Mouse (Mus musculus) layer of hippocampus, adult 18-20 months (tissue): ENCODE results near the gene Lonp2. TPM values are rescaled to one million over a fixed set of nuclear protein-coding genes. Genes with fewer than 3 reads are reported as not detected.

ENCODE experiments used
- DNase-seq, 2 experiments: peaks; one replicate each; pipeline ENCODE4 v3.0.0; 2022; ENCODE audit warnings: low spot score in 2 of 2
- microRNA-seq, 2 experiments: library from miRNA; unstranded; fragments of <30 nt; microRNA quantifications; one replicate each; pipeline ENCODE4 v1.2.0; 2021
- total RNA-seq, 2 experiments: library from RNA; stranded (reverse); gene quantifications; 2 replicates each; pipeline ENCODE4 v1.2.3; 2021

Gene Lonp2
- total RNA-seq, 2 experiments from 2014 or later = 83.7 to 86.7 TPM

DNA sequence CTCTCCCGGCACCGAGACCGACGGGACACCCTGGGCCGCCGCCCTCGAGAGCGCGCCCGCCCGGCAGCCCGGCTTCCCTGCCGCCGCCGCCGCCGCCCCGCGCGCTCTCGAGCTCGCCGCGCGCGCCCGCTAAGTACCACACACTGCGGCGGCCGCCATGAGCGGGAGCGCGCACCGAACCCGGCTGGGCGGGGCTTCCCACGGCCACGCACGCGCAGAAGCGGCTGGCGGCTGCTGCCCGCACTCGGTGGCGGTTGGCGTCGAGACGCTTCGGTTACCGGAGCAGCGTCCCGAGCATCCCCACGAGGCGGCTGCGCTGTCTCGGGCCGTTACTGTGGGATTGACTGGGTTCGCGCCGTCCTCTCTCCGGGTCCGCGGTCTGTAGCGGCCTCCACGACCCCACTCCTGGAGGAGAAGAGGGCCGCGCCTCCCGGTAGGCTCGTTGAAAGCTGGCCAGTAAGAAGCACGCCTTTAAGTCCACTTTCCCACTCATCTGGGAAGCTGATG, 122.1 kb downstream of the Lonp2 start:
- DNase-seq = peak; percentile 90 to 96

DNA sequence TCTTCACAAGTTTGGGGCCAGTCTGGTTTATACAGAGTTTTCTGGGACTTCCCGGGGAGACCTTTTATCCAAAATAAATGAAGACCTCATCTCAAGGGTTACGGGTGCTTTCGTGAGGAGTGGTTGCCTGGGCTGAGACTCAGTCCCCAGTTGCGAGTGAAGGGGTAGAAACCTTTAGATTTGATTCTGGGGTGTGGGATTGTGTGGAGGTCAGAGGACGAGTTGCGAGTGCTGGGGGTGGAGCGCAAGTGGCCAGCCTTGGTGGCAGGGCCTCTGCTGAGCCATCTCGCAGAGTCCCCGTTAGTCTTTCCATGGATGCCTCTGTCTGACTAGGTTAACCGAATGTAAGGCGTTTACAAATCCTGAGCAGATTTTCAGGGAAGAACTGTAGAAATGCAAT, 122.7 kb downstream of the Lonp2 start:
- no peak for DNase-seq

DNA sequence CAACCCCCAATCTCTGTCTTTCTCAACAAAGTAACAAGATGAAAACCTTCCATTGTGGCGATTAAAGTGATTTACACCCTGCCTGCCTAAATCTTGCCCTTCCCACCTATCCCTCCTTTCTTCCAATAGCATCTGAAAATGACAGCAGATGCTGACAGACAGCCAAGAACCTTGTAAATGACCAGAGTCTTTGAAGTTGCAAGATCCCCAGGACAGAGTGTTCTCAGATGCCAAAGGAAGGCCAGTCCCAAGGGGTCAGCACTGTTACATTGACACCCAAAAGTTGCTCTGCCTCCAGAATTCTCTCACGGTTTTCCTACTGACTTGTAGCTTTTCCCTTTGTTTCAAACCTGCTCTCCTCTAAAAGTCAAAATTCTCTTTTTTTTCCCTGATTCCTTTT, 126.0 kb downstream of the Lonp2 start:
- DNase-seq = no peak

GRCm38 (mm10) chr8:86756948-86757733, 133.3 kb downstream of the Lonp2 start:
- peak in 1 of 2 experiments; percentile 54 for DNase-seq

- no peak for DNase-seq
Measured at GRCm38 (mm10) chr8:86758651-86759050, 134.8 kb downstream of the Lonp2 start.

DNA sequence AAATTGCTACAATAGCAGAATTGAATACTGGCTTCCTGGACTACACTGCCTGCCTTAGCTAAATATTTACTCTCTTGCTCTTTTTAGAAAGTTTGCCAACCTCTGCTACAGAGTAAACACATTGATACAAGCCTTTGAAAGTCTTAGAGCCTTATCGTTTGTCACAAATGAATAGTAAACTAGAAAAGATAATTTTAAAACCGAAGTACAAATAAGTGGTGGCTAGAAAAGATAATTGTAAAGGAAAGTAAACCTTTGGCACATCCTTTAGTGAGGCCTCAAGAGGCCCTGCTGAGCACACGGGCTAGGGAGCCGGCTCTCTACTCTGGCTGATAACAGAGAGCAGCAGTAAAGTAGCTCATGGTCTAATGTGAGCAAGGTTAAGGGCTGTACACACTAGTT, 135.2 kb downstream of the Lonp2 start:
- no peak for DNase-seq

DNA sequence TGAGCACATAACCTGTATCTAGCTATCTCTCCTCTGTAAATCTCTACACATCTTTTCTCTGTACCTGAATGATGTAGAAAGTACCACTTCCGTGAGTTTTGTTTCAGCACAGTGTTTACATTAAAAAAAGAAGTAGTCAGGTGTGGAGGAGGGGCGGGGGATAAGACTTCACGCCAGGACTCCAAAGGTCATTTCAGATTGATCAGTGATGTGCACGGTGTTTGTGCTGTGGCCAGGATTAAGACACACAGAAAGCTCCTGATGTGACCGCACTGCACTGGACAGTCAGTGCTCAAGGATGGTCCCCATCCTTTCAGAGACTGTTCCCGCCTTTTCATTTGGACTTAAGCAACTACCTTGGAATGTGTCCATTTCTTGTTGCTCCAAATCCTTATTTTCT, 136.9 kb downstream of the Lonp2 start:
- no peak for DNase-seq

GRCm38 (mm10) chr8:86762806-86763205, 139.0 kb downstream of the Lonp2 start:
- DNase-seq = no peak

DNA sequence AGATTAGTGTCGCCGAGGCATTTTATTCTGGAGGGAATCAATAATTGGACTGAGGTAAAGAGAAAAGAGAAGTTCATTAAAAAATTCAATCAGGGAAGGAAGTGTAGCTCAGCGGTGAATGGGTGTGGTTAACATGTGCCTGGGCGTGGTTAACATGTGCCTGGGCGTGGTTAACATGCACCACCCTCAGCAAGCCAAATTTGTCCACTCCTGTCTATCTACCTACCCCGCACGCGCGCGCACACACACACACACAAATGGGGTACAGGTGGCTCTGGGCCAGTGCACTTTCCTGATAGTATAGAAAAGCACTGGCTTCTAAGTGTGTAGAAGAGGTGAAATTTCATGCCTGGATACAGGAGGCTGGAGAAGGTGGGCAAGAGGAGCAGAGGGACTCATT, 141.3 kb downstream of the Lonp2 start:
- DNase-seq = no peak

DNA sequence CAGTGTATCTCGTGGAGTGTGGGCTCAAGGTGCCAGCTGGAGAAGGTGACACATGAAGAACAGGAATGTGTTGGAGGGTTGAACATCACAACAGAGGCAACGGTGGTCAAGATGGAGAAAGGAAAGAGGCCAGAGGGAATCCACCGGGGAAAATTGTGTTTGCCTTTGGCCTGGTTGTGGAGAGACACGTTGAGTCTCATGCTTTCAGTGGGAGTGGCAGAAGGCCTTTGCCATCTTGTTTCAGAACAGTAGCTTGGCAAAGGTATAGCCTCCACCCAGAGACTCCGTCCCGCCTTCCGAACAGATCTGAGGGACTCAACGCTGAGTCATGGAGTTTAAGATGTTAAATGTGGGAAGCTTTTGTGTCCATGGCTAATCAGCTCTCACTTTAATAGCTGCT, 141.8 kb downstream of the Lonp2 start:
- no peak for DNase-seq

GRCm38 (mm10) chr8:86766548-86767211, 142.8 kb downstream of the Lonp2 start:
- DNase-seq = peak in 1 of 2 experiments; percentile 42

- DNase-seq = peak in 1 of 2 experiments; percentile 59
Measured at GRCm38 (mm10) chr8:86768499-86768898, 144.7 kb downstream of the Lonp2 start.

- DNase-seq = no peak
Measured at GRCm38 (mm10) chr8:86769945-86770715, 146.3 kb downstream of the Lonp2 start.

Small RNAs within 50 kb of the gene (microRNA-seq; reads per million reads assigned to microRNA genes)
- 0 reads per million in 2 experiments for gene Gm44348

Other genes starting within 250 kb of the Lonp2 start
- gene Abcc12, start 43.4 kb upstream of the Lonp2 start, total RNA-seq = under 1 TPM; 0.25 to 0.45 TPM
- gene Gm10638, start 121.7 kb downstream of the Lonp2 start, total RNA-seq = 1 to 10 TPM; 2.6 to 3.6 TPM
- gene Siah1a, start 121.9 kb downstream of the Lonp2 start, total RNA-seq = 10 to 100 TPM; 29.1 to 29.2 TPM